In the genomic region with DNA sequence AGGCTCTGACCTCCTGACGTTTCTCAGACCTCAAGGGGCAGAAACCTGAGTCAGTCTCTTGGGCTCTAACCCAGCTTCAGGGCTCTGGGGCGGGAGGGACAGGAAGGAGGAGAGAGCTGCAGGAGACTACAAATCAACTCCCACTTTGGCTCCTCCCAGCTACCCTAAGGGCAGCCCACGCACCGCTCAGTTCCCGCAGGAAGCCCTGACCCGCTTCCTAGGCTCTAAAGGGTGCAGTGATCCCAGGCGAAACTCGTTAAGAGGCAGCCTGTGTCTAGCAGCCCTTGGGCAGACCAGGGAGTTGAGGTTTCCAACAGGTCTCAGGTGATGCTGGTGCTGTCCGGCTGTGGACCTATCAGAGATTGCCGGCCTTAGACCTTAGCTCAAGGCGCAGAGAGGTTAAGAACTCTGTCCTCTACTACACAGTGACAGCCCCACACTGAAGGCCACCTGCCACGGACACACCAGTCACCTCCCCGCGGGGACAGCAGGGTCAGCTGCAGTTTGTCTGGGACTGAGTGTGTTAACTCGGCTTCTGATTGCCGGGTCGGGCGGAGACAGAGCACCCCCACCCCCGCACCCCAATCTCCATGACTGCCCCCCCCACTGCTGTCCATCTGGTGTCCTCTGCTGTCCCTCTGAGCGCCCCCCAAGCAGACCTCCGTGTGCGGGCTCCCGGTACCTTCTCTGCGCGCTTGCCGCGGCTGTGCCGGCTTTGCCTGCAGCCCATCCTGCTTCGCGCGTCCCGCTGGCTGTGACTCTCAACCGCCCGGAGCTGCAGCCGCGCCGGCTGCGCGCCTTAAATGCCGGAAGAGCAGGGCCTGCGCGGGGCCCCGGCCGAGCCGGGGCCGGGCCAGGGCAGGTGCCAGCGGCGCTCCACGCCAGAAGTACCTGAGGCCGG, we compare ENCODE assay signal across 8 mouse cellular contexts. TPM values are rescaled to one million over a fixed set of nuclear protein-coding genes. Genes with fewer than 3 reads are reported as not detected.
DNase-seq lines count a peak whose midpoint lies in the region; ATAC-seq and TF ChIP-seq lines count a peak whose summit lies in the region.

A gene (minus strand): TSS at position 801 of the 901 bp plus-strand sequence.

- no peaks in the 10 kb centered on the region for H3K9me3 ChIP-seq in E14TG2a.4 (ENCODE audit: low read length)
- 0 out of 2 replicates have a peak, but pooled peaks cover 2% of the 10 kb centered on the region for H3K9me3 ChIP-seq in forebrain, embryonic 10.5 days

- intact Hi-C loops in heart, postnatal 14 days (cut with DNase I) = no loop called here

- peaks cover 40% of the 10 kb centered on the region for H3K27me3 ChIP-seq in E14TG2a.4 (ENCODE audit: insufficient read depth, low read length)
- peaks cover 41% of the 10 kb centered on the region for H3K27me3 ChIP-seq in forebrain, embryonic 10.5 days (ENCODE audit: poor library complexity, severe bottlenecking)

- ATAC-seq in megakaryocyte progenitor cell, adult 5-6 weeks (replicated peaks; ENCODE audit: poor library complexity) = peak; percentile 86

- peak; percentile 84 for DNase-seq in brain, adult 2 months (ENCODE audit: low read depth, low spot score)
- DNase-seq in forebrain, embryonic 10.5 days (ENCODE audit: extremely low spot score, low spot score) = peak; percentile 49
- peak; percentile 72 to 76 for DNase-seq in heart, postnatal 14 days
- DNase-seq in kidney, postnatal 4 days = peak; percentile 65 to 77
- DNase-seq in right cerebral cortex, postnatal 10 days (ENCODE audit: low spot score in 2 of 2) = peak; percentile 39 to 58
- DNase-seq in urinary bladder, postnatal 36 days (ENCODE audit: low spot score in 2 of 2) = peak; percentile 52 to 75

- H3K4me3 ChIP-seq in E14TG2a.4 (replicated peaks; ENCODE audit: low read length) = peak within 1 kb of the TSS; percentile 75
- H3K4me3 ChIP-seq in forebrain, embryonic 10.5 days = peak within 1 kb of the TSS; percentile 60

- H3K4me1 ChIP-seq in E14TG2a.4 (replicated peaks; ENCODE audit: low read depth, low read length) = peaks cover 21% of the 10 kb centered on the region
- peaks cover 18% of the 10 kb centered on the region for H3K4me1 ChIP-seq in forebrain, embryonic 10.5 days

- H3K36me3 ChIP-seq in E14TG2a.4 (ENCODE audit: insufficient read depth, low read length) = no peaks in the 10 kb centered on the region
- H3K36me3 ChIP-seq in forebrain, embryonic 10.5 days (replicated peaks) = no peaks in the 10 kb centered on the region

- WGBS in forebrain, embryonic 10.5 days = under 1% methylated on average over 50 of the region's 50 CpGs

- TF ChIP-seq CTCF in E14TG2a.4 (conservative IDR thresholded peaks at IDR 0.05; ENCODE audit: low read length) = no peak

- peak within 1 kb of the TSS; percentile 70 for H3K27ac ChIP-seq in forebrain, embryonic 10.5 days

RNA-seq across cellular contexts. Expression of the gene that starts here (rescaled TPM):
- 0.25 and 0.73 TPM in 2 replicates for polyA plus RNA-seq in forebrain, embryonic 10.5 days (2016; fragmentation: Nextera tagmentation; extraction: Ambion mirVana)
- 10 to 100 TPM; 11.9 to 12.8 TPM for total RNA-seq in heart, postnatal 14 days (2021)
- total RNA-seq in megakaryocyte progenitor cell, adult 5-6 weeks (2015) = 23.4 and 27.3 TPM in 2 replicates
- total RNA-seq in megakaryocyte progenitor cell, adult 5-6 weeks (2017) = 19.2 and 22.9 TPM in 2 replicates

Comparison
In these comparisons a context has a peak if more than half of its experiments do, and no peak if none do; other contexts are left out.
1. Peak in every context shown above with its lines: DNase-seq, ATAC-seq, H3K4me3 ChIP-seq and H3K27ac ChIP-seq.
2. Peak in DNase-seq, H3K4me3 ChIP-seq and H3K27ac ChIP-seq in forebrain, embryonic 10.5 days; RNA of the gene not detected or under 1 TPM.